Mouse (Mus musculus) stomach, embryonic 16.5 days (tissue): ENCODE measurements at regions not wholly inside any gene's neighbourhood (a gene's known extent, or its start where the extent isn't known, plus 50 kb on each side); places are given as distances from the start of the nearest gene placed in this dataset.

Source experiments
- ATAC-seq: fragments of 200-750 bp; cut with Nextera tagmentation; 2 replicates; pipeline ENCODE4 v1.8.0; 2017; ENCODE audit warnings: moderate number of reproducible peaks, moderate TSS enrichment; ENCODE audit not compliant: insufficient read depth, low FRiP score
- H3K27ac ChIP-seq: fragments of 300-500 bp; sonication (generic); 2 replicates; pipeline ENCODE4 v1.5.1; 2014; ENCODE audit warnings: low read length
- H3K27me3 ChIP-seq: fragments of 300-500 bp; sonication (generic); 2 replicates; pipeline ENCODE4 v1.6.1; 2014; ENCODE audit warnings: low read length, control low read depth, mixed read lengths; ENCODE audit not compliant: control insufficient read depth, insufficient read depth
- H3K36me3 ChIP-seq: fragments of 300-500 bp; sonication (generic); 2 replicates; pipeline ENCODE4 v1.6.1; 2014; ENCODE audit warnings: low read length; ENCODE audit not compliant: control insufficient read depth, insufficient read depth
- H3K4me1 ChIP-seq: fragments of 300-500 bp; sonication (generic); 2 replicates; pipeline ENCODE4 v1.6.1; 2014; ENCODE audit warnings: low read length, control low read depth, mixed read lengths; ENCODE audit not compliant: control insufficient read depth, insufficient read depth
- H3K4me2 ChIP-seq: fragments of 300-500 bp; sonication (generic); 2 replicates; pipeline ENCODE4 v1.6.1; 2014; ENCODE audit warnings: low read depth, low read length, mixed read lengths
- H3K4me3 ChIP-seq: fragments of 300-500 bp; sonication (generic); replicated peaks from 2 replicates; pipeline ENCODE4 v1.5.1; 2014; ENCODE audit warnings: mild to moderate bottlenecking, low read length
- H3K9ac ChIP-seq: fragments of 300-500 bp; sonication (generic); 2 replicates; pipeline ENCODE4 v1.6.1; 2014; ENCODE audit warnings: low read length
- H3K9me3 ChIP-seq: fragments of 300-500 bp; sonication (generic); replicated peaks from 2 replicates; pipeline ENCODE4 v1.6.1; 2016; ENCODE audit warnings: low read length, control low read depth; ENCODE audit not compliant: control insufficient read depth
- WGBS: fragments of 180-500 bp; shearing (Covaris S2); extraction: QIAGEN DNeasy Blood & Tissue Kit; methylation state at CpG from one replicate; pipeline ENCODE4 v1.1.7; 2014; 5-methylcytosine and 5-hydroxymethylcytosine counted together

DNA sequence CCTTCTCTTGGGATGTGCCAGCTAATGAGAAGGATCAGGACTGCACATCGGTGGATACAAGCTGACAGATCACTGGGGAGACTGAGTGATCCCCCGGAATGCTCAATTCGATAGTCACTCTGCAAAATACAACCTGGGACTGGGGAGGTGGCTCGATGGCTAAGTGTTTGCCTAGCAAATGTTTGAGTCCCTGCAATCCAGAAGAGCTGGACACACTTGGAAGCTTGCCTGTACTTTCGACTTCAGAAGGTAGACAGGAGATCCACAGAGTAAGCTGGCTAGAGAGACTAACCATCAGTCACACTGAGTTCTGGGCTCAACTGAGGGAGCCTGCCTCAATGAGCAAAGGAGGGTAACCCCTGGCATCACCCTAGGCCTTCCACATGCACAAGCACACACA lies 69.7 kb downstream of the Rplp1 start:
- 66% methylated on average over 5 of the region's 5 CpGs for WGBS

DNA sequence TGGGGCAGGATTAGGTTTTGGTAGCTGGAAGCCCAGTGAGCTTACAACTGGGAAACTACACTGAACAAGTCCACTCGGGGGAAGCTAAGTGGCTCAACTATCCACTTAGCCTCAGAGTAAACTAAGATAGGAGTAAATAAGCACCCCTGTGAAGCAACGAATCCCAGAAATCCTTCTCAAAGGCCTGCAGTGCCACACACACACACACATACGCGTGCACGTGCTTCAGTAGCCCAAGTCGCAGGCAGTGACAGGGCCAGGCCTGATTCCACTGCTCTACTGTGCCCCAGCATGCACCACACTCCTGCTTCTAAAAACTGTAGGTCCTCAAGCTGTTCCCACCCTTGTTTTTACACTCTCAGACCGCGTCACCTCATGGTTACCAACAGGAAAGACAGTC lies 70.2 kb downstream of the Rplp1 start:
- no peak overlapping the region for H3K27ac ChIP-seq
- no peak for ATAC-seq
- H3K4me1 ChIP-seq: peaks cover 10% of the 10 kb centered on the region; the same call in 1 of the 2 replicates
- no peaks in the 10 kb centered on the region for H3K9me3 ChIP-seq
- H3K27me3 ChIP-seq: no peaks in the 10 kb centered on the region
- H3K4me3 ChIP-seq: no peak overlapping the region
- no peak overlapping the region for H3K4me2 ChIP-seq
- H3K9ac ChIP-seq: no peak overlapping the region
- WGBS: 71% methylated on average over 8 of the region's 8 CpGs
- H3K36me3 ChIP-seq: no peaks in the 10 kb centered on the region

More for the DNA sequence above, 69.7 kb downstream of the Rplp1 start:
- no peak for ATAC-seq
- Histone ChIP-seq H3K4me2 (no peak overlapping the region), H3K4me3 (no peak overlapping the region), H3K9me3 (no peaks in the 10 kb centered on the region), H3K36me3 (no peaks in the 10 kb centered on the region), H3K9ac (no peak overlapping the region), H3K4me1 (peaks cover 10% of the 10 kb centered on the region; the same call in 1 of the 2 replicates), H3K27ac (no peak overlapping the region), H3K27me3 (no peaks in the 10 kb centered on the region)

DNA sequence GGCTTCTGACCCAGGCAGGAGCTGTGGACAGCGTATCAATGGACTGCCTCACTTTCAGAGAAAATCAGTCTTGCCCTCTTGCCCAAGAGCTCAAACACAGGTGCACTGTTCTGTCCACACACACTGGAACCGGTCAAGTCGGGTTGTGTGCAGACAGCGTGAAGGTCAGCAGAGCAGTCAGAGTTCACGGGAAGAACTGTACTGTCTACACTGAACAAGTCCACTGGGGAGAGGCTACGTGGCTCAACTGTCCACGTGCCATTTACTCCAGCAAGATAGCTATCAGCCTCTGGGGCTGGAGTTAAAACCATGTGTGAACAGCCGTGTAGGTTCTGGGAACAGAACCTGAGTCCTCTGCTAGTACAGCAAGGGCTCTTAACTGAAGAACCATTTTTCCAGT lies 70.8 kb downstream of the Rplp1 start:
- 83% methylated on average over 8 of the region's 8 CpGs for WGBS
- Histone ChIP-seq H3K4me3 (no peak overlapping the region), H3K9ac (no peak overlapping the region), H3K27ac (no peak overlapping the region), H3K4me1 (peaks cover 10% of the 10 kb centered on the region; the same call in 1 of the 2 replicates), H3K27me3 (no peaks in the 10 kb centered on the region), H3K36me3 (no peaks in the 10 kb centered on the region), H3K9me3 (no peaks in the 10 kb centered on the region), H3K4me2 (no peak overlapping the region)
- ATAC-seq: no peak

DNA sequence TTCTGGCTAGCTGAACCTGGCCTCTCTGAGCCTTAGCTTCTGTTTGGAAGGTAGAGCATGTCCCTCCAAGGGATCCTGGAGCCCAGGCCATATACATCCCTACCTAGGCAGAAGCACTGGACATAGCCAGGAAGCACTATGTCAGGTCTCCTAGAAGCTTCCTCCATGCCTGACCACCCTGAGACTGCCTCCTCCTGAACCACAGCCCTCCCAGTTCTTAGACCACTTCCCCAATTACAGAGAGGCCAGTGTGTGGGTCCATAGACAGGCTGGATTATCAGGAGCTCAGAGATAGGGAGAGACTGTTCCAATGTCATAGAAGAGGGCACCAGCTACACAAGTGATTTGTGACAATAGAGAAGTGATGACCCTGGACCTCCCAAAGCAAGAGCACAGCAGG lies 72.0 kb downstream of the Rplp1 start:
- Histone ChIP-seq H3K27me3 (no peaks in the 10 kb centered on the region), H3K4me2 (no peak overlapping the region), H3K36me3 (no peaks in the 10 kb centered on the region), H3K9ac (no peak overlapping the region), H3K9me3 (no peaks in the 10 kb centered on the region), H3K27ac (no peak overlapping the region), H3K4me1 (peaks cover 10% of the 10 kb centered on the region; the same call in 1 of the 2 replicates), H3K4me3 (no peak overlapping the region)
- no peak for ATAC-seq

DNA sequence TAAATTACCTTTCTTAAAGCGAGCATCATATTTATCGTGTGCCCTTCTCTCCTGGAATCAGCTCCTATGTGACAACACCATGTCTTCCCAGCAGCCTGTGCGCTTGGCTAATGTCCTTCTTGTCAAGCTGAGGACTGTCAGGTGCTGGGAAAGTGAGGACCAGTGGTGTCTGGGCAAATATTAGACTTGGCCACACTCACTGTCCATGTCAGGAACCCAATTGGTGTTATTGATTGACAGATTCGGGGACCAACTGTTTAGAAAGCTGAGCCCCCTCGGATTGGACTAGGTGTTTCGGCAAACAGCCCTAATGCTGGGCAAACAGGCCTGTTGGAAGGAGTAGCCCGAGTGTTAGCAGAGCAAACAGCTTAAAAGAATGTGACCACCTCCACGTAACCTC lies 73.1 kb downstream of the Rplp1 start:
- H3K27me3 ChIP-seq: no peaks in the 10 kb centered on the region
- H3K4me1 ChIP-seq: peaks cover 10% of the 10 kb centered on the region; the same call in 1 of the 2 replicates
- no peaks in the 10 kb centered on the region for H3K36me3 ChIP-seq
- no peaks in the 10 kb centered on the region for H3K9me3 ChIP-seq
- H3K4me3 ChIP-seq: no peak overlapping the region
- WGBS: 63% methylated on average over 8 of the region's 8 CpGs
- ATAC-seq: peak; percentile 44; the same call in 1 of the 2 replicates
- no peak overlapping the region for H3K27ac ChIP-seq
- no peak overlapping the region for H3K9ac ChIP-seq
- H3K4me2 ChIP-seq: no peak overlapping the region

DNA sequence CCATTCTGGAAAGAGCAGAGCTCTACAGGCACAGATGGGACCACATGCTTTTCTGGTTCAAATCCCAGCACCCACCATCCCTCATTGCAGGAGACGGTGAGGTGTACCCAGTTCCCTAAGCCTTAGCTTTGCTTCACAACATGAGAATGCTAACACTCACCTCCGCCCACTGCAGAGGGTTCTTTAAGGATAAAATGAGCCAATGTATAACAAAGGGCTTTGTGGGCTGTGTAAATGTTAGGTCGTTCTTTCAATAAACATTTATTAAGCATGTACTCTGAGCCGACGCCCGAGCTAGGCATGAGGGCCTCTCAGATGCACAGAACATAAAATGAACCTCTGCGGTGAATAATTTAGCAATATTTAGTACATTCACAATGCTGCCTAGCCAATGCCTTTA lies 74.0 kb downstream of the Rplp1 start:
- WGBS: 39% methylated on average over 7 of the region's 7 CpGs

DNA sequence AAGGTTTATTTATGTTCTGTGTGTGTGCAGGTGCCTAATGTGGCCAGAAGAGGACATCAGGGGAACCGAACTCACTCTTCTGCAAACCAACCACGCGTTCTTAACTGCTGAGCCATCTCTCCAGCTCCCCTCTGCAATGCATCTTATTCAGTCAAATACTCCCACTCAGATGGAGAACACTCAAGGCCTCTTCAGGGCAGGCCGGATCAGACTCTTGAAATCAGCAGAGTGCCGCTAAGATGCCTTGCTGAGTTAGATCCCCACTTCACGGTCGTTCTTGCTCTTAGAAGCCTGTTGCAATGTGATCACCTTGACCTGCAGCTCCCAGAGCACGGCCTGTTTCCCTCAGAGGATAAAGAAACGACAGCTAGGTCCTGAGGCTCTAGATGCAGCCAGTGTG lies 81.1 kb downstream of the Rplp1 start:
- H3K9ac ChIP-seq: no peak overlapping the region
- H3K4me1 ChIP-seq: no peaks in the 10 kb centered on the region
- H3K4me2 ChIP-seq: no peak overlapping the region
- 75% methylated on average over 9 of the region's 9 CpGs for WGBS
- H3K4me3 ChIP-seq: no peak overlapping the region
- no peaks in the 10 kb centered on the region for H3K9me3 ChIP-seq
- no peaks in the 10 kb centered on the region for H3K36me3 ChIP-seq
- no peak for ATAC-seq
- H3K27ac ChIP-seq: no peak overlapping the region
- no peaks in the 10 kb centered on the region for H3K27me3 ChIP-seq

More for the DNA sequence above, 74.0 kb downstream of the Rplp1 start:
- H3K9me3 ChIP-seq: no peaks in the 10 kb centered on the region
- ATAC-seq: peak; percentile 67
- no peaks in the 10 kb centered on the region for H3K27me3 ChIP-seq
- H3K4me3 ChIP-seq: no peak overlapping the region
- H3K4me1 ChIP-seq: peaks cover 10% of the 10 kb centered on the region; the same call in 1 of the 2 replicates
- no peak overlapping the region for H3K27ac ChIP-seq
- no peak overlapping the region for H3K9ac ChIP-seq
- H3K36me3 ChIP-seq: no peaks in the 10 kb centered on the region
- H3K4me2 ChIP-seq: no peak overlapping the region

DNA sequence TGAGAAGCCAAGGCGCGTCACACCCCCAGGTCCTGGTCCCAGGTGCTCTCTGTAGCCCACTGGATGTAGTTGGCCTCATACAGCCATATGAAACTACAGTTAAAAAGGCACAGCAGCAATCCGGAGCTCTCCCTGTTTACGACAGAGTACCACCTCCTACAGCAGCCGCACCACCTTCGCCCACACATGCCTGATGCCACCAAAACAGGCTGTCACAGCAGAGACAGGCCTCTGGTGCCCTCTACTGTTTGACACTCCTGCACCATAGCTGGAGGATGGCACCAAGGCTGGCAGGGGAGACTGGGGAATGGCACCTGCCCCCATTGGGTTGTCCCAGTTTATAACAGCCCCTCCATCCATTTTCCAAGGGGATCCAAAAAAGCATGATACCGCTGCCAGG lies 84.1 kb downstream of the Rplp1 start:
- H3K27ac ChIP-seq: no peak overlapping the region
- H3K4me1 ChIP-seq: no peaks in the 10 kb centered on the region
- no peak for ATAC-seq
- H3K36me3 ChIP-seq: no peaks in the 10 kb centered on the region
- no peaks in the 10 kb centered on the region for H3K27me3 ChIP-seq
- H3K9ac ChIP-seq: no peak overlapping the region
- H3K4me2 ChIP-seq: no peak overlapping the region
- H3K9me3 ChIP-seq: no peaks in the 10 kb centered on the region
- no peak overlapping the region for H3K4me3 ChIP-seq
- 64% methylated on average over 7 of the region's 7 CpGs for WGBS

DNA sequence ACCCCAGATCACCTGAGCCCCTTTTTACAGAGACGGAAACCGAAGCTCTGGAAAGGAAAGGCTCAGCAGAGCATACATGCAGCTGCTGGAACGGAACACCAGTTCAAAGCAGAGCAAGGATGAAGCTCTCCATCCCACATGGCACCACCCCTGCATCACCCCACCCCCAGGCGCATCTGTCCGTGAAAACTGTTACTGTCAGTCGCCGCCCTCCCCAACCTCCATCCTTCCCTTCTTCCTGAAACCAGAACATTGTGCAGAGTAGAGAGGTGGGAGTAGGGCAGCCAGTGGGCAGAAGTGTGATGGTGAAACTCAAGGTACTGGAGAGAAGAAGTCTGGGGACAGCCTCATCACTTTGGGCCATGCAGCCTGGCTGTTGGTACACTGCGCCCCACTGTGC lies 84.6 kb downstream of the Rplp1 start:
- no peaks in the 10 kb centered on the region for H3K4me1 ChIP-seq
- ATAC-seq: no peak
- no peak overlapping the region for H3K4me2 ChIP-seq
- H3K27me3 ChIP-seq: no peaks in the 10 kb centered on the region
- H3K4me3 ChIP-seq: no peak overlapping the region
- H3K36me3 ChIP-seq: no peaks in the 10 kb centered on the region
- 76% methylated on average over 8 of the region's 8 CpGs for WGBS
- no peak overlapping the region for H3K27ac ChIP-seq
- no peak overlapping the region for H3K9ac ChIP-seq
- no peaks in the 10 kb centered on the region for H3K9me3 ChIP-seq

DNA sequence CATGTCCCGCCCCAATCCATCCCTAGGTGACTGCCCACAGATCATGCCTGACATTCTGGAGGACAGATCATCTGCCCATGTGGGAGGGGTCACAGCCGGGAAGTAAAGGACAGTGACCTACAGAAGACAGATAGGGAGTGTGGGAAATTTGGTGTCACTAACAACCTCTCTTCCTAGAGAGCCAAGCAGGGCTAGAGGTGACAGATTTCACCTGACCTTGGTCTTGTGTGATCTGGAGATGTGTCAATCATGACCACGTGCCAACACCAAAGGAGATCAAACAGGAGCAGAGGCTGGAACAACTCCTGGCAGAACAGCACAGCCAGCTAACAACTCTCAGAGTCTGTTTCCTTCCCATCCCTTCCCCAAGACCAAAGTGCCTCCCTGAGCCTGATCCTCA lies 85.0 kb downstream of the Rplp1 start:
- no peak overlapping the region for H3K27ac ChIP-seq
- H3K4me3 ChIP-seq: no peak overlapping the region
- no peaks in the 10 kb centered on the region for H3K9me3 ChIP-seq
- no peaks in the 10 kb centered on the region for H3K36me3 ChIP-seq
- no peak overlapping the region for H3K9ac ChIP-seq
- H3K4me1 ChIP-seq: no peaks in the 10 kb centered on the region
- H3K4me2 ChIP-seq: no peak overlapping the region
- 79% methylated on average over 3 of the region's 3 CpGs for WGBS
- no peaks in the 10 kb centered on the region for H3K27me3 ChIP-seq
- no peak for ATAC-seq
